Mouse (Mus musculus) lung, postnatal 0 days (tissue): ENCODE data around the gene Gm4353.

ENCODE experiments used
- CTCF ChIP-seq: IDR thresholded peaks from 2 replicates; pipeline ENCODE4 v1.5.1; 2016; ENCODE audit warnings: antibody characterized with exemption, mild to moderate bottlenecking
- EP300 ChIP-seq: IDR thresholded peaks from 2 replicates; pipeline ENCODE4 v1.6.1; 2016; ENCODE audit warnings: antibody characterized with exemption, mild to moderate bottlenecking, control low read depth

DNA sequence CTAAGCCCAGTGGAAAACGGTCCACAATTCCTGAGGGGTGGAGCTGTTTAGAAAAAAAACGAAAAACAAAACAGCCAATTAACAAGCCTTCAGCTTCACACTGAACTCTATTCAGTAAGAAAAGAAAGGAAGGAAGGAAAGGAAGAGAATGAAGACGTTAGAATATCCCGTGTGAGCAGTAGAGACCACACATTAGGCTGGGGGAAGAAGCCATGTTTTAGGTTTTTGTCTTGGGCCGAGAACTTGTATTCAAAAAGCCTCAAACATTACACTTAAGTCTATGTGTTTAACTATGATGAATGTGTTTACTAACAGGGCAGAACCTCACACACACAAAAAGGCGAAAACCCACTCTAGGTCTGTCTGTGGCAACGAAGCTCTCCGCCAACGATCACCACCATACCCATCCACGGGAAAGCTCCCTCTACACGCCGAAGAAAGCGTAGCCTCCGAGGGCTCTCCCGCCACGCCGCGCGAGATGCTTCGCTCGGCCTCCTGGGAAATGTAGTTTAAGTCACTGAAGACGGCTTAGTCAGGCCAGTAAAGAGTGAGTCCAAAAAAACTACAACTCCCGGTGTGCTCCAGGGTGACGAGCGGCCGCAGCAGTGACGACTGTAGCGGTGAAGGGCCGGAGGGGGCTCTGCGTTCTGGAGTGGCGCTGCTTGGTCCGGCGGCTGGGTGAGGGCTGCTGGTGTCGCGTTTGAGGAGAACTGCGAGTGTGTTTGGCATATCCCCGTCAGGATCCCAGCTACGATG, 8.5 kb upstream of the Gm4353 start:
- TF ChIP-seq CTCF = peak; percentile 69
- TF ChIP-seq EP300 = no peak
